Mouse (Mus musculus): ENCODE results near the gene Myo1f. TPM values are rescaled to one million over a fixed set of nuclear protein-coding genes. Genes with fewer than 3 reads are reported as not detected.

Myo1f gene
- polyA plus RNA-seq, 1 experiment from 2014 or later = 5.6 TPM

GRCm38 (mm10) chr17:33539878-33540277, 15.6 kb upstream of the Myo1f start:
- 95% methylated on average over 4 of the region's 4 CpGs for WGBS
- no peak for ATAC-seq (ENCODE audit: insufficient number of reproducible peaks, low FRiP score, low TSS enrichment, low read depth)
- Histone ChIP-seq H3K27ac (no peak overlapping the region), H3K36me3 (peaks cover 78% of the 10 kb centered on the region), H3K9me3 (no peaks in the 10 kb centered on the region), H3K4me1 (no peaks in the 10 kb centered on the region), H3K4me3 (no peak overlapping the region), H3K4me2 (no peak overlapping the region), H3K9ac (no peak overlapping the region), H3K27me3 (no peaks in the 10 kb centered on the region)

DNA sequence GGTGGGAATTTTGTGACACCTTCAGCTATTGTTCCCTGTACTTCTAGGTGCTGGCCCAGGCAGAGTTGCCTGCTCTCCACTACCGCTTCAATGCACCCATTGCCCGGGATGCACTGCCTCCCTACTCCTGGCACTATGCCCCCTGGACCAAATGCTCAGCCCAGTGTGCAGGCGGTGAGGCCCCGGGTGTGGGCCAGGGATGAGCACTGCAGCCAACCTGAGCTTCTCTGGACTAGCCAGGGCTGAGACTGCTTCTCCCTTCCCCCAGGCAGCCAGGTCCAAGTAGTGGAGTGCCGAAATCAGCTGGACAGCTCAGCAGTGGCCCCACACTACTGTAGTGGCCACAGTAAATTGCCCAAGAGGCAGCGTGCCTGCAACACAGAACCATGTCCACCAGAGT, 6.3 kb upstream of the Myo1f start:
- Histone ChIP-seq H3K4me2 (no peak overlapping the region), H3K36me3 (peaks cover 88% of the 10 kb centered on the region), H3K4me1 (no peaks in the 10 kb centered on the region), H3K27me3 (no peaks in the 10 kb centered on the region), H3K27ac (no peak overlapping the region), H3K4me3 (no peak overlapping the region), H3K9me3 (no peaks in the 10 kb centered on the region), H3K9ac (no peak overlapping the region)
- 90% methylated on average over 6 of the region's 6 CpGs for WGBS
- ATAC-seq (ENCODE audit: insufficient number of reproducible peaks, low FRiP score, low TSS enrichment, low read depth) = no peak

DNA sequence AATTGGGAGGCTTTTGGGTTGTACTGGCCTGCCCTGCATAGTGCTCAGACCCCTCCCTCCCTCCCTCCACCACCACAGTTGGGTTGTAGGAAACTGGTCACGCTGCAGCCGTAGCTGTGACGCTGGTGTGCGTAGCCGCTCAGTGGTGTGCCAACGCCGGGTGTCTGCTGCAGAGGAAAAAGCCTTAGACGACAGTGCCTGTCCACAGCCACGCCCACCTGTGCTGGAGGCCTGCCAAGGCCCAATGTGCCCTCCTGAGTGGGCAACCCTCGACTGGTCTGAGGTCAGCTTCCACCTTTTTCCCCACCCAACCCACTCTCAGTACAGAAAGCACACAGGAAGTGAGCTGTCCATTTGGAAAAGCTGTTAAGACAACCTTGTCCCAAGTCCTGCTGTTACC, 5.1 kb upstream of the Myo1f start:
- Histone ChIP-seq H3K27ac (no peak overlapping the region), H3K4me1 (peaks cover 3% of the 10 kb centered on the region; the same call in 1 of the 2 replicates), H3K27me3 (no peaks in the 10 kb centered on the region), H3K9ac (no peak overlapping the region), H3K4me3 (no peak overlapping the region), H3K9me3 (no peaks in the 10 kb centered on the region), H3K36me3 (peaks cover 84% of the 10 kb centered on the region), H3K4me2 (no peak overlapping the region)
- no peak for ATAC-seq (ENCODE audit: insufficient number of reproducible peaks, low FRiP score, low TSS enrichment, low read depth)
- 80% methylated on average over 10 of the region's 10 CpGs for WGBS

GRCm38 (mm10) chr17:33552113-33552512, 3.4 kb upstream of the Myo1f start:
- peaks cover 71% of the 10 kb centered on the region for H3K36me3 ChIP-seq
- WGBS = 93% methylated on average over 4 of the region's 4 CpGs
- no peak overlapping the region for H3K27ac ChIP-seq
- no peaks in the 10 kb centered on the region for H3K27me3 ChIP-seq
- no peak overlapping the region for H3K9ac ChIP-seq
- no peak overlapping the region for H3K4me3 ChIP-seq
- H3K4me1 ChIP-seq = peaks cover 4% of the 10 kb centered on the region; the same call in 1 of the 2 replicates
- no peak for ATAC-seq (ENCODE audit: insufficient number of reproducible peaks, low FRiP score, low TSS enrichment, low read depth)
- H3K9me3 ChIP-seq = no peaks in the 10 kb centered on the region
- H3K4me2 ChIP-seq = no peak overlapping the region

DNA sequence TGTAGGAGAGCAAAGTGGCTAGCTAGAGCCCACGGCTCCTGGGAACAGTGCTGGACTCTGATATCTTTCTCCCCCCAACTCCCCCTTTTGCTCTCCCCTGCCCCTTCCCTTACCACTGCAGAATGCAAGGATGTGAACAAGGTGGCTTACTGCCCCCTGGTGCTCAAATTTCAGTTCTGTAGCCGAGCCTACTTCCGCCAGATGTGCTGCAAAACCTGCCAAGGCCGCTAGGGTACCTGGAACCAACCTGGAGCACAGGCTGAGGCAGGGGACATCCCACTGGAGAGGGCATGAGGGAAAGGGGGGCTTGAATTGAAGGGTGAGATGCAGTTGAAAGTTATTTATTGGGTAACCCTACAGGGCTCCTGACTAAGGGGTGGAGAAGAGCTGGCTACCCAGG, 2.5 kb upstream of the Myo1f start:
- H3K36me3 ChIP-seq = peaks cover 63% of the 10 kb centered on the region
- 50% methylated on average over 4 of the region's 4 CpGs for WGBS

GRCm38 (mm10) chr17:33554536-33554935, 971 bp upstream of the Myo1f start:
- no peak overlapping the region for H3K4me3 ChIP-seq
- no peak overlapping the region for H3K9ac ChIP-seq
- no peaks in the 10 kb centered on the region for H3K27me3 ChIP-seq
- H3K4me2 ChIP-seq = no peak overlapping the region
- no peak overlapping the region for H3K27ac ChIP-seq
- H3K9me3 ChIP-seq = no peaks in the 10 kb centered on the region
- peaks cover 48% of the 10 kb centered on the region for H3K36me3 ChIP-seq
- ATAC-seq (ENCODE audit: insufficient number of reproducible peaks, low FRiP score, low TSS enrichment, low read depth) = no peak
- 100% methylated on average over 1 of the region's 1 CpGs for WGBS
- peaks cover 4% of the 10 kb centered on the region; the same call in 1 of the 2 replicates for H3K4me1 ChIP-seq

More for the DNA sequence above, 2.5 kb upstream of the Myo1f start:
- H3K4me1 ChIP-seq = peaks cover 4% of the 10 kb centered on the region; the same call in 1 of the 2 replicates
- no peak overlapping the region for H3K4me3 ChIP-seq
- H3K27ac ChIP-seq = no peak overlapping the region
- H3K9me3 ChIP-seq = no peaks in the 10 kb centered on the region
- no peak for ATAC-seq (ENCODE audit: insufficient number of reproducible peaks, low FRiP score, low TSS enrichment, low read depth)
- H3K27me3 ChIP-seq = no peaks in the 10 kb centered on the region
- no peak overlapping the region for H3K4me2 ChIP-seq
- H3K9ac ChIP-seq = no peak overlapping the region

GRCm38 (mm10) chr17:33557922-33558321, 2.4 kb downstream of the Myo1f start:
- H3K4me3 ChIP-seq = no peak overlapping the region
- no peak for ATAC-seq (ENCODE audit: insufficient number of reproducible peaks, low FRiP score, low TSS enrichment, low read depth)
- 80% methylated on average over 4 of the region's 4 CpGs for WGBS

DNA sequence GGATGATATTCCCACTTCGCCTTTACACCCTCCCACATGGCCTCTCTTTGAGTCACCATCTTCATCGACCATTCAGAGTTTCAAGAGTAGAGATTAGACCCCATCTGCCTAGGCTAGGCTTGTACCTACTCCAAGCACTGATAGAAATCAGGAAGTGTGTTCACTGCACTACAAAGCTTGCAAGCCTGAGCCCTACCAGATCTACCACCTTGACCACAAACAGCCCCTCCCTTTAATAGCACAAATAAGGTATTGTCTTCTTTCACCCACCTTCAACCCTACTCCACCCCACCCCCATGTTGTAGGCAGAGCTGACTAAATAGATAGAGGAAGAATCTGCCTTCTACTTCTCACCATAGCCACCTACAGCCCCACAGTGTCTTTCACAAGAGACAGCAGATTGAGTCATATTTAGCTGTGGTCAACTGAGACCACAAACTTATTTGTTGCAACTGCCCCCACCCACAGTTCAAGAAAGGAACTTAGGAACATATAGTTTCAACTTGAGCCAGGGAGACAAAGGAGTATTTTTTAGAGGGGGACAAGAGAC, 8.1 kb downstream of the Myo1f start:
- Histone ChIP-seq H3K27me3 (no peaks in the 10 kb centered on the region), H3K9ac (no peak overlapping the region), H3K4me3 (no peak overlapping the region), H3K4me2 (no peak overlapping the region), H3K9me3 (no peaks in the 10 kb centered on the region), H3K4me1 (no peaks in the 10 kb centered on the region), H3K27ac (no peak overlapping the region), H3K36me3 (no peaks in the 10 kb centered on the region)
- WGBS = 61% methylated on average over 2 of the region's 2 CpGs
- no peak for ATAC-seq (ENCODE audit: insufficient number of reproducible peaks, low FRiP score, low TSS enrichment, low read depth)

More at GRCm38 (mm10) chr17:33557922-33558321, 2.4 kb downstream of the Myo1f start:
- Histone ChIP-seq H3K4me2 (no peak overlapping the region), H3K27me3 (no peaks in the 10 kb centered on the region), H3K36me3 (peaks cover 17% of the 10 kb centered on the region), H3K9me3 (no peaks in the 10 kb centered on the region), H3K9ac (no peak overlapping the region), H3K27ac (no peak overlapping the region), H3K4me1 (peaks cover 4% of the 10 kb centered on the region; the same call in 1 of the 2 replicates)

DNA sequence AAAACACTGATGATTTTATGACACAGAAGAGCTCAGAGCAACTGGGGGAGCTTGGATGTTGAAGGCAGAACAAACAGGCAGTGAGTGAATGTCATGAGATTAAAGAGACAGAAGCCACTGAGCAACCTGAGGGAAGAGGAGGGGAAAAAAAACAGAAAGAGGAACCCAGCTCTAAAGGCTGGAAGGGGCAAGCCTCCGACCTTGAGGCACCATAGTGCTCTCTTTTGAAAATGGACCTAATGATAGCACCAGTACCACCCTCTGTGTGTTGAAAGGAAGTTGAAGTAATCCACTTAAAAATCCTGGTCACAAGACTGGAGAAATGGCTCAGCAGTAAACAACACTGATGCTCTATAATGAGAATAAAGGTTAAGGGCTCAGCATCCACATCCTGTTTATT, 9.1 kb downstream of the Myo1f start:
- 65% methylated on average over 1 of the region's 1 CpGs for WGBS
- Histone ChIP-seq H3K9ac (no peak overlapping the region), H3K27ac (no peak overlapping the region), H3K9me3 (no peaks in the 10 kb centered on the region), H3K27me3 (no peaks in the 10 kb centered on the region), H3K36me3 (no peaks in the 10 kb centered on the region), H3K4me2 (no peak overlapping the region), H3K4me1 (no peaks in the 10 kb centered on the region), H3K4me3 (no peak overlapping the region)
- no peak for ATAC-seq (ENCODE audit: insufficient number of reproducible peaks, low FRiP score, low TSS enrichment, low read depth)

GRCm38 (mm10) chr17:33566182-33566581, 10.7 kb downstream of the Myo1f start:
- Histone ChIP-seq H3K36me3 (no peaks in the 10 kb centered on the region), H3K27ac (no peak overlapping the region), H3K27me3 (no peaks in the 10 kb centered on the region), H3K9ac (no peak overlapping the region), H3K9me3 (no peaks in the 10 kb centered on the region), H3K4me1 (no peaks in the 10 kb centered on the region), H3K4me2 (no peak overlapping the region), H3K4me3 (no peak overlapping the region)
- ATAC-seq (ENCODE audit: insufficient number of reproducible peaks, low FRiP score, low TSS enrichment, low read depth) = no peak
- WGBS = 64% methylated on average over 2 of the region's 2 CpGs

GRCm38 (mm10) chr17:33584061-33584460, 28.6 kb downstream of the Myo1f start:
- ATAC-seq (ENCODE audit: insufficient number of reproducible peaks, low FRiP score, low TSS enrichment, low read depth) = no peak

DNA sequence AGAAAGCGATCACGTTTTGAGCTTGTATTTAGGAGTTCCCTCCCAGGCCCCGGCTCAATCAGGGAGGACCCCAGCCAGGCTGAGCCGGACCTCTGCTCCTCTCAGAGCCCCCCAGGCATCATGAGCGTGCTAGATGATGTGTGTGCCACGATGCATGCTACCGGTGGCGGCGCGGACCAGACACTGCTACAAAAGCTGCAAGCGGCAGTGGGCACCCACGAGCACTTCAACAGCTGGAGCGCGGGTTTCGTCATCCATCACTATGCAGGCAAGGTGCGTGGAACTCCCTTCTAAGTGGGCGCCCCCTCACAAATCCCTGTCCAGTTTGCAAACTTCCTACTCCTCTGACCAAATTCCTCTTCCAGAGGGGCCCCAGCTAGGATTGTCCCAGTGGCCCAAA, 30.5 kb downstream of the Myo1f start:
- H3K9ac ChIP-seq = no peak overlapping the region
- no peak overlapping the region for H3K27ac ChIP-seq
- no peak overlapping the region for H3K4me3 ChIP-seq
- no peaks in the 10 kb centered on the region for H3K9me3 ChIP-seq
- H3K27me3 ChIP-seq = no peaks in the 10 kb centered on the region
- 66% methylated on average over 17 of the region's 17 CpGs for WGBS
- H3K4me1 ChIP-seq = no peaks in the 10 kb centered on the region
- H3K4me2 ChIP-seq = no peak overlapping the region
- no peaks in the 10 kb centered on the region for H3K36me3 ChIP-seq
- ATAC-seq (ENCODE audit: insufficient number of reproducible peaks, low FRiP score, low TSS enrichment, low read depth) = no peak

More at GRCm38 (mm10) chr17:33584061-33584460, 28.6 kb downstream of the Myo1f start:
- WGBS = 70% methylated on average over 4 of the region's 4 CpGs
- Histone ChIP-seq H3K27ac (no peak overlapping the region), H3K4me3 (no peak overlapping the region), H3K27me3 (no peaks in the 10 kb centered on the region), H3K9ac (no peak overlapping the region), H3K9me3 (no peaks in the 10 kb centered on the region), H3K4me2 (no peak overlapping the region), H3K4me1 (no peaks in the 10 kb centered on the region), H3K36me3 (no peaks in the 10 kb centered on the region)

- H3K9me3 ChIP-seq = no peaks in the 10 kb centered on the region
- H3K4me1 ChIP-seq = no peaks in the 10 kb centered on the region
- H3K4me3 ChIP-seq = no peak overlapping the region
- H3K4me2 ChIP-seq = no peak overlapping the region
- ATAC-seq (ENCODE audit: insufficient number of reproducible peaks, low FRiP score, low TSS enrichment, low read depth) = no peak
- H3K36me3 ChIP-seq = no peaks in the 10 kb centered on the region
- H3K27me3 ChIP-seq = no peaks in the 10 kb centered on the region
- no peak overlapping the region for H3K9ac ChIP-seq
- H3K27ac ChIP-seq = no peak overlapping the region
Observed at GRCm38 (mm10) chr17:33597271-33597670, 41.8 kb downstream of the Myo1f start.

Data from limb, embryonic 15.5 days (tissue).